Mouse (Mus musculus) midbrain, postnatal 0 days (tissue): ENCODE measurements around the gene Cdkn2d. TPM values are rescaled to one million over a fixed set of nuclear protein-coding genes. Genes with fewer than 3 reads are reported as not detected.
A peak's percentile ranks its signal among the peaks of the same experiment; 100 is the strongest.

Experiments used
- ATAC-seq: fragments of 200-750 bp; cut with Nextera tagmentation; 2 replicates; pipeline ENCODE4 v1.8.0; 2017; ENCODE audit warnings: moderate number of reproducible peaks, mild to moderate bottlenecking, moderate TSS enrichment, moderate library complexity; ENCODE audit not compliant: low FRiP score
- DNase-seq: peaks from one replicate; pipeline ENCODE4 v3.0.0-alpha.2; 2015; ENCODE audit warnings: low spot score
- H3K27ac ChIP-seq: fragments of 300-500 bp; sonication (generic); 2 replicates; pipeline ENCODE4 v1.5.1; 2014; ENCODE audit warnings: low read depth, mild to moderate bottlenecking, low read length, mixed read lengths
- H3K27me3 ChIP-seq: fragments of 300-500 bp; sonication (generic); 2 replicates; pipeline ENCODE4 v1.6.1; 2014; ENCODE audit warnings: low read length, control low read depth, mixed read lengths; ENCODE audit not compliant: insufficient read depth
- H3K36me3 ChIP-seq: fragments of 300-500 bp; sonication (generic); 2 replicates; pipeline ENCODE4 v1.6.1; 2014; ENCODE audit warnings: low read length, control low read depth, mixed read lengths; ENCODE audit not compliant: insufficient read depth
- H3K4me1 ChIP-seq: fragments of 300-500 bp; sonication (generic); 2 replicates; pipeline ENCODE4 v1.6.1; 2014; ENCODE audit warnings: mild to moderate bottlenecking, control low read depth, antibody characterized with exemption, low read length, mixed read lengths; ENCODE audit not compliant: insufficient read depth
- H3K4me2 ChIP-seq: fragments of 300-500 bp; sonication (generic); 2 replicates; pipeline ENCODE4 v1.6.1; 2014; ENCODE audit warnings: low read depth, mild to moderate bottlenecking, low read length, mixed read lengths; ENCODE audit not compliant: poor library complexity, severe bottlenecking
- H3K4me3 ChIP-seq: fragments of 300-500 bp; sonication (generic); 2 replicates; pipeline ENCODE4 v1.5.1; 2014; ENCODE audit warnings: low read depth, mild to moderate bottlenecking, low read length, moderate library complexity
- H3K9ac ChIP-seq: fragments of 300-500 bp; sonication (generic); replicated peaks from 2 replicates; pipeline ENCODE4 v1.6.1; 2014; ENCODE audit warnings: mild to moderate bottlenecking, low read length, moderate library complexity, mixed read lengths; ENCODE audit not compliant: poor library complexity, severe bottlenecking
- H3K9me3 ChIP-seq: fragments of 300-500 bp; sonication (generic); 2 replicates; pipeline ENCODE4 v1.6.1; 2016; ENCODE audit warnings: low read length, control low read depth
- CTCF ChIP-seq: IDR thresholded peaks from 2 replicates; pipeline ENCODE4 v1.5.1; 2016; ENCODE audit warnings: antibody characterized with exemption, mild to moderate bottlenecking
- WGBS: fragments of 180-500 bp; shearing (Covaris S2); extraction: QIAGEN DNeasy Blood & Tissue Kit; methylation state at CpG from one replicate; pipeline ENCODE4 v1.1.7; 2014; 5-methylcytosine and 5-hydroxymethylcytosine counted together
- polyA plus RNA-seq: library from polyadenylated mRNA; unstranded; fragments of >200 nt; fragmentation: Nextera tagmentation; extraction: Ambion mirVana; gene quantifications from 2 replicates; pipeline ENCODE4 v1.2.1, GENCODE M21; 2015
- total RNA-seq: library from RNA; depleted of rRNA; stranded (reverse); fragments of >200 nt; gene quantifications from 2 replicates; pipeline ENCODE4 v1.2.3, GENCODE M21; 2014

Gene Cdkn2d
- total and polyA plus RNA-seq, 2 experiments from 2014 or later = 126 to 141 TPM

- H3K4me2 ChIP-seq = peak within 1 kb of the TSS; percentile 26; the same call in 1 of the 2 replicates
- ATAC-seq = no peak
Measured at GRCm38 (mm10) chr9:21248326-21248725, 42.9 kb downstream of the Cdkn2d start, which contains the start of gene S1pr5. Gene S1pr5, minus strand, starts transcription at chr9:21248443.

GRCm38 (mm10) chr9:21246342-21246741 is 44.9 kb downstream of the Cdkn2d start:
- Histone ChIP-seq H3K27ac (no peak overlapping the region), H3K4me1 (peaks cover 6% of the 10 kb centered on the region; the same call in 1 of the 2 replicates), H3K4me3 (no peak overlapping the region), H3K4me2 (no peak overlapping the region), H3K9ac (no peak overlapping the region), H3K36me3 (no peaks in the 10 kb centered on the region), H3K9me3 (no peaks in the 10 kb centered on the region), H3K27me3 (peaks cover 62% of the 10 kb centered on the region)
- no peak for TF ChIP-seq CTCF
- WGBS = 81% methylated on average over 1 of the region's 1 CpGs
- DNase-seq = no peak
- no peak for ATAC-seq

More at GRCm38 (mm10) chr9:21248326-21248725, 42.9 kb downstream of the Cdkn2d start, which contains the start of gene S1pr5:
- no peak within 1 kb of the TSS for H3K9ac ChIP-seq
- H3K4me3 ChIP-seq = no peak within 1 kb of the TSS
- H3K9me3 ChIP-seq = no peaks in the 10 kb centered on the region
- H3K36me3 ChIP-seq = no peaks in the 10 kb centered on the region
- H3K27ac ChIP-seq = no peak within 1 kb of the TSS
- H3K27me3 ChIP-seq = peaks cover 55% of the 10 kb centered on the region
- no peak for DNase-seq
- peaks cover 6% of the 10 kb centered on the region; the same call in 1 of the 2 replicates for H3K4me1 ChIP-seq
- TF ChIP-seq CTCF = no peak
- WGBS = 1% methylated on average over 26 of the region's 30 CpGs

- peaks cover 57% of the 10 kb centered on the region for H3K27me3 ChIP-seq
- H3K4me1 ChIP-seq = peaks cover 6% of the 10 kb centered on the region; the same call in 1 of the 2 replicates
- ATAC-seq = no peak
- no peaks in the 10 kb centered on the region for H3K36me3 ChIP-seq
- no peaks in the 10 kb centered on the region for H3K9me3 ChIP-seq
- peak overlapping the region; percentile 59 for H3K9ac ChIP-seq
- no peak for DNase-seq
- 2% methylated on average over 16 of the region's 16 CpGs for WGBS
- H3K27ac ChIP-seq = peak overlapping the region; percentile 32
- H3K4me2 ChIP-seq = peak overlapping the region; percentile 76
- H3K4me3 ChIP-seq = peak overlapping the region; percentile 47
- TF ChIP-seq CTCF = no peak
Measured at GRCm38 (mm10) chr9:21245113-21245487, 46.1 kb downstream of the Cdkn2d start.

GRCm38 (mm10) chr9:21244428-21245112 is 46.6 kb downstream of the Cdkn2d start:
- peak; percentile 21 for TF ChIP-seq CTCF
- no peaks in the 10 kb centered on the region for H3K9me3 ChIP-seq
- H3K36me3 ChIP-seq = no peaks in the 10 kb centered on the region
- peaks cover 54% of the 10 kb centered on the region for H3K27me3 ChIP-seq
- H3K4me1 ChIP-seq = peaks cover 6% of the 10 kb centered on the region; the same call in 1 of the 2 replicates
- peak overlapping the region; percentile 59 for H3K9ac ChIP-seq
- H3K4me2 ChIP-seq = peak overlapping the region; percentile 76
- under 1% methylated on average over 72 of the region's 72 CpGs for WGBS
- peak overlapping the region; percentile 32 for H3K27ac ChIP-seq
- peak overlapping the region; percentile 47 for H3K4me3 ChIP-seq
- DNase-seq = no peak
- peak; percentile 31; the same call in 1 of the 2 replicates for ATAC-seq

GRCm38 (mm10) chr9:21243826-21244427 is 47.3 kb downstream of the Cdkn2d start:
- TF ChIP-seq CTCF = no peak
- H3K4me1 ChIP-seq = peaks cover 6% of the 10 kb centered on the region; the same call in 1 of the 2 replicates
- H3K4me2 ChIP-seq = peak overlapping the region; percentile 76
- DNase-seq = no peak
- no peaks in the 10 kb centered on the region for H3K36me3 ChIP-seq
- peak; percentile 5; the same call in 1 of the 2 replicates for ATAC-seq
- 3% methylated on average over 42 of the region's 42 CpGs for WGBS
- H3K4me3 ChIP-seq = peak overlapping the region; percentile 47
- peak overlapping the region; percentile 32 for H3K27ac ChIP-seq
- peak overlapping the region; percentile 59 for H3K9ac ChIP-seq
- H3K27me3 ChIP-seq = peaks cover 47% of the 10 kb centered on the region
- no peaks in the 10 kb centered on the region for H3K9me3 ChIP-seq

- no peak for ATAC-seq
Measured at GRCm38 (mm10) chr9:21241343-21241742, 49.9 kb downstream of the Cdkn2d start.

More at GRCm38 (mm10) chr9:21241343-21241742, 49.9 kb downstream of the Cdkn2d start:
- peak; percentile 93 for DNase-seq
- Histone ChIP-seq H3K36me3 (no peaks in the 10 kb centered on the region), H3K9me3 (no peaks in the 10 kb centered on the region), H3K4me1 (peaks cover 9% of the 10 kb centered on the region), H3K4me3 (no peak overlapping the region), H3K27ac (no peak overlapping the region), H3K9ac (no peak overlapping the region), H3K27me3 (peaks cover 28% of the 10 kb centered on the region), H3K4me2 (no peak overlapping the region)
- peak; percentile 97 for TF ChIP-seq CTCF
- WGBS = 3% methylated on average over 11 of the region's 11 CpGs
